In genomic region chr13:47277000-47277823, GRCm38 (mm10) we compare ENCODE assay signal across 8 mouse cellular contexts.
DNase-seq lines count a peak whose midpoint lies in the region; ATAC-seq and TF ChIP-seq lines count a peak whose summit lies in the region.
"Had no signal": no experiment of that assay in that cellular context is flagged by ENCODE, and none has a peak within 500 bp of the region (broad histone marks: within the 10 kb centered on the region; RNA-seq: fewer than 3 reads in every experiment).

No protein-coding gene starts in this region.

- no peak for TF ChIP-seq EP300 in stomach, postnatal 0 days (optimal IDR thresholded peaks at IDR 0.05)

- no peak overlapping the region for H3K9ac ChIP-seq in midbrain, embryonic 15.5 days
- H3K9ac ChIP-seq in stomach, postnatal 0 days (ENCODE audit: low read length), result no peak overlapping the region

- H3K9me3 ChIP-seq in midbrain, embryonic 10.5 days (replicated peaks), result no peaks in the 10 kb centered on the region
- H3K9me3 ChIP-seq in midbrain, embryonic 15.5 days, result no peaks in the 10 kb centered on the region
- H3K9me3 ChIP-seq in heart, embryonic 10.5 days, result no peaks in the 10 kb centered on the region
- no peaks in the 10 kb centered on the region for H3K9me3 ChIP-seq in stomach, postnatal 0 days (ENCODE audit: control insufficient read depth, low read length)

- no peak for ATAC-seq in midbrain, embryonic 15.5 days (replicated peaks)
- peak; percentile 47; the same call in 1 of the 2 replicates for ATAC-seq in stomach, postnatal 0 days (ENCODE audit: low FRiP score, low TSS enrichment)

- no peaks in the 10 kb centered on the region for H3K27me3 ChIP-seq in midbrain, embryonic 10.5 days (ENCODE audit: low read depth, poor library complexity, severe bottlenecking)
- no peaks in the 10 kb centered on the region for H3K27me3 ChIP-seq in midbrain, embryonic 15.5 days (replicated peaks)
- no peaks in the 10 kb centered on the region for H3K27me3 ChIP-seq in heart, embryonic 10.5 days (ENCODE audit: insufficient read depth, poor library complexity, severe bottlenecking)
- no peaks in the 10 kb centered on the region for H3K27me3 ChIP-seq in stomach, postnatal 0 days (ENCODE audit: control insufficient read depth, insufficient read depth, low read length)

- peak; percentile 79 for DNase-seq in midbrain, embryonic 10.5 days (ENCODE audit: low spot score)
- DNase-seq in heart, embryonic 10.5 days (ENCODE audit: low spot score), result peak; percentile 75
- DNase-seq in kidney, postnatal 36 days, result peak; percentile 11 to 16
- no peak for DNase-seq in stomach, postnatal 0 days (ENCODE audit: low spot score)
- no peak for DNase-seq in urinary bladder, postnatal 10 days (ENCODE audit: low spot score)
- no peak for DNase-seq in layer of hippocampus, adult 18-20 months (ENCODE audit: low spot score in 2 of 2)
- DNase-seq: cerebellum, postnatal 36 days had no signal

- H3K36me3 ChIP-seq in midbrain, embryonic 10.5 days, result no peaks in the 10 kb centered on the region
- no peaks in the 10 kb centered on the region for H3K36me3 ChIP-seq in midbrain, embryonic 15.5 days (replicated peaks)
- H3K36me3 ChIP-seq in heart, embryonic 10.5 days, result no peaks in the 10 kb centered on the region
- H3K36me3 ChIP-seq in stomach, postnatal 0 days (ENCODE audit: control insufficient read depth, insufficient read depth, low read length), result no peaks in the 10 kb centered on the region

- TF ChIP-seq CTCF in stomach, postnatal 0 days (IDR thresholded peaks at IDR 0.05; ENCODE audit: low read depth), result no peak

- H3K4me3 ChIP-seq in midbrain, embryonic 10.5 days, result peak overlapping the region; percentile 29; the same call in 1 of the 2 replicates
- H3K4me3 ChIP-seq in midbrain, embryonic 15.5 days, result no peak overlapping the region
- peak overlapping the region; percentile 32; the same call in 1 of the 2 replicates for H3K4me3 ChIP-seq in heart, embryonic 10.5 days
- H3K4me3 ChIP-seq in stomach, postnatal 0 days (ENCODE audit: low read depth, low read length), result no peak overlapping the region

- H3K27ac ChIP-seq in midbrain, embryonic 10.5 days (replicated peaks), result peak overlapping the region; percentile 86
- no peak overlapping the region for H3K27ac ChIP-seq in midbrain, embryonic 15.5 days
- H3K27ac ChIP-seq in heart, embryonic 10.5 days, result peak overlapping the region; percentile 89
- no peak overlapping the region for H3K27ac ChIP-seq in stomach, postnatal 0 days (replicated peaks)

- no peak overlapping the region for H3K4me2 ChIP-seq in midbrain, embryonic 15.5 days
- no peak overlapping the region for H3K4me2 ChIP-seq in stomach, postnatal 0 days (replicated peaks; ENCODE audit: low read depth)

- H3K4me1 ChIP-seq in midbrain, embryonic 10.5 days, result peaks cover 76% of the 10 kb centered on the region
- peaks cover 13% of the 10 kb centered on the region for H3K4me1 ChIP-seq in midbrain, embryonic 15.5 days
- H3K4me1 ChIP-seq in heart, embryonic 10.5 days, result peaks cover 31% of the 10 kb centered on the region
- H3K4me1 ChIP-seq in stomach, postnatal 0 days (replicated peaks; ENCODE audit: control insufficient read depth, insufficient read depth), result 0 out of 2 replicates have a peak, but pooled peaks cover 2% of the 10 kb centered on the region

- 24% methylated on average over 13 of the region's 13 CpGs for WGBS in midbrain, embryonic 10.5 days
- 23% methylated on average over 13 of the region's 13 CpGs for WGBS in midbrain, embryonic 15.5 days
- 19% methylated on average over 13 of the region's 13 CpGs for WGBS in heart, embryonic 10.5 days
- whole genome bisulfite sequencing in stomach, postnatal 0 days, result 24% methylated on average over 13 of the region's 13 CpGs

Comparison
In these comparisons a context has a peak if more than half of its experiments do, and no peak if none do; other contexts are left out.
1. H3K27ac ChIP-seq: peak in midbrain, embryonic 10.5 days (single experiment) and heart, embryonic 10.5 days (single experiment); none in midbrain, embryonic 15.5 days (single experiment) and stomach, postnatal 0 days (single experiment).
2. H3K4me3 ChIP-seq: peak in midbrain, embryonic 10.5 days (single experiment) and heart, embryonic 10.5 days (single experiment); none in midbrain, embryonic 15.5 days (single experiment) and stomach, postnatal 0 days (single experiment).
3. DNase-seq: peak in midbrain, embryonic 10.5 days (single experiment), heart, embryonic 10.5 days (single experiment) and kidney, postnatal 36 days (2 of 2); none in stomach, postnatal 0 days (single experiment), urinary bladder, postnatal 10 days (single experiment) and layer of hippocampus, adult 18-20 months (0 of 2).